Mouse (Mus musculus): ENCODE measurements at regions not wholly inside any gene's neighbourhood (a gene's known extent, or its start where the extent isn't known, plus 50 kb on each side); places are given as distances from the start of the nearest gene placed in this dataset.

DNA sequence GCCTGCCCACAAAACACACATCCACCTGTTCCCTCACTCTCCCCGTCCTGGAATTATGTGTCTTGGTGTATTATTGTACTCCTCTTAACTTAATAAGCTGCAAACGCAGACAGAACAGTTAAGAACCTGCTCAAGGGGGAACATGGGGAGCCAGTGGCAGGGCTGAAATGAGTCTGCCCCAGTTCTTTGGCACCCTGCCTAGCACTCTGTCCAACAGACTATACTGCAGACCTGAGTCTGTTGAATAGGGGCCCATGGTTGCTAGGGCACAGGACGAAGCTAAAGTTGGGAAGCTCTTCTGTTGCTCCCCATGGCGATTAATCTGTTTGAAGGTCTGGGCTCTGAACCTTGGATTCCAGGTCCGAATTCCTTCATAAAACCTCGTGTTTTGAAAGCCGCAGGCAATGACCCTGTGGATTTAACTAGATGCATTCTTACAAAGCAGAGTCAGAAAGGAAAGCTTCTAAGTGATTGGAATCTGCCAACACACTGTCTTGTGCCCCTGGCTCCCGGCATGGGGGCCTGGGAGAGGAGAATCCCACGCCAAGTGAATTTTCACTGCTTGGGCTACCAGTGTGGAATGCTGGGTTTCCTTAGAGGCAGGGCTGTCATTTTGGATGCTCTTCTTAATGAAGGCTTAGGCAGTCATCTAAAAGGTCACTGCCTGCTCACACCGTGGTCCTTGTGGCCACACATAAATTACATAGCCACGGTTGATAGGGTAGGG lies 479.3 kb downstream of the Nedd1 start:
- in situ Hi-C loops (cut with MboI, MseI): no loop called here

DNA sequence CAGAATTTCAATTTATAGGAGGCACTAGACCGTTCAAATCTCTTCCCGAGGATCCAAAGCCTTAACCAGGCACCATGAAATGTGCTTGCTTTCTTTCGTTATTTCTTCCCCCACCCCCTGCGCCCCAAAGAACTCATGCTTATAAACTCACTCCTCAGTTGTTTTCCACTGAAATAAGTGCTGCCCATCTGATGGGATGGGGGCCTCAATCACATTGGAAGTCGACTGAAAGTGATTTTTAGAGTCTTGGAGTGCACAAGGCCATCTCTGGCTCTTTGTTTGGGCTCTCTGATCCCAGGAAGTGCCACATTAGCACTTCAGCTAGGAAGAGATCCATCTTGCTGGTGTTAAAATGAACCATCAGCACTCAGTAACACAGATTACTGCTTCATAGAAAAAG lies 484.3 kb downstream of the Nedd1 start:
- in situ Hi-C loops (cut with MboI, MseI): no loop called here

DNA sequence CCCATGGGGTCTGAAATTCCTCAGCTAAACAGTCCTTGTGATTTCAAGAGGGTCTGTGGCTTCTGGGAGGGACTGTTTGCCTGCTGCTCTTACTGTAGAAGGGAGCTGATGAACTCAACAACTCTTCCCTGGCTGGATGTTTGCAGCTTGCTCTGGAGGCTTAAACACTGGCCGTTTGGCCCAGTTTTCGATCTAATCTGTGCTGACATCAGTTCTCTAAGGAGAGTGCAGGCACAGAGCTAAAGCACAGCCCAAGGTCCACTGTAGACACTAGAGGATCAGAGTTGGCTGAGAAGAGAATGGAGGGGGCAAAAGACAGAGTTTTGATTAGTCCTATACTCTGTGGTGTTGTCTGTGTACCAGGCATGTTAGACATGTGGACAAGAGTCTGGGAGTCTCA lies 490.1 kb downstream of the Nedd1 start:
- in situ Hi-C loops (cut with MboI, MseI): no loop called here

GRCm38 (mm10) chr10:92225818-92226217 lies 496.4 kb downstream of the Nedd1 start:
- in situ Hi-C loops (cut with MboI, MseI): no loop called here

- in situ Hi-C loops (cut with MboI, MseI): no loop called here
Observed at GRCm38 (mm10) chr10:92225071-92225470, 497.1 kb downstream of the Nedd1 start.

DNA sequence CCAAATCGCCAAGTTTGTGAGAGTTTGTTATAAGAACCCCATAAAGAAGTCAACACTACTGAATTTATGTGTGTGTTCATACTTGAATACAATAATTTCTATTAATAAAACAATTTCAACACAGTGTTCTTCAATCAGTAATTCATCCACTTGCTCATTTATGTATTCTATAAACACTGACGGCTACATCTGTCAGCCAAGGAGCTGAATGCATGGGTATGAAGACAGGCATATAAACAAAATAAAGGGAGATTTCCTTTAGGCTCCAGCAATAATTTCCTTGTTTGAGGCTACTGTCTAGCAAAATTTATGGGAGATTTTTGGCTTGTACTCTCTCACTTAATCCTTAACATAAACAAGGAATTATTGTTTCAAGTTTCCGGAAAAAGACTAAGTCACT lies 502.9 kb downstream of the Nedd1 start:
- in situ Hi-C loops (cut with MboI, MseI): no loop called here

- in situ Hi-C loops (cut with MboI, MseI): no loop called here
Observed at GRCm38 (mm10) chr10:92170856-92171255, 551.4 kb downstream of the Nedd1 start.

GRCm38 (mm10) chr10:92166057-92166456 lies 556.2 kb downstream of the Nedd1 start:
- in situ Hi-C loops (cut with MboI, MseI): no loop called here

GRCm38 (mm10) chr10:92164991-92165390 lies 557.2 kb downstream of the Nedd1 start:
- in situ Hi-C loops (cut with MboI, MseI): no loop called here

GRCm38 (mm10) chr10:92164648-92164960 lies 557.6 kb downstream of the Nedd1 start:
- in situ Hi-C loops (cut with MboI, MseI): no loop called here

- in situ Hi-C loops (cut with MboI, MseI): no loop called here
Observed at GRCm38 (mm10) chr10:92163851-92164647, 558.2 kb downstream of the Nedd1 start.

DNA sequence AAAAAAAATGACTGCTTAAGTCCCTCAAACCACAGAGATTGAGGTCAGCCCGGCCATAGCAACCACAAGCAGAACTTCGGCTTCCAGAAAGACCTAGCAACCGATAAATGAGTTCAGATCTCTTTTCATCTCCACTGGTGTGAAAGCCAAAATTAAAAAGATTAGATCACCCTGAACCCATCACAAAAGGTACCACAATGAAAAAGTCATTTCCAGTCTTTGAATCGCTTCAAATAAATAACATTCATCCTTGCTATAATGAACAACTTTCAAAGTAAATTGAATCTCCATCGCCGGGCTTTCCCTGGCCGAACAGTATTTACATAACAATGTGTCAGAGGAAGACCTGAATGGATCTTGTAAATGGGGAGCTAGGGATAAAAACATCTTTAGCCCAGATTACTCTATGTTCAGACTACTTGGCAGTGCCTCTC lies 559.1 kb downstream of the Nedd1 start:
- in situ Hi-C loops (cut with MboI, MseI): no loop called here

GRCm38 (mm10) chr10:92162473-92163011 lies 559.7 kb downstream of the Nedd1 start:
- in situ Hi-C loops (cut with MboI, MseI): no loop called here

DNA sequence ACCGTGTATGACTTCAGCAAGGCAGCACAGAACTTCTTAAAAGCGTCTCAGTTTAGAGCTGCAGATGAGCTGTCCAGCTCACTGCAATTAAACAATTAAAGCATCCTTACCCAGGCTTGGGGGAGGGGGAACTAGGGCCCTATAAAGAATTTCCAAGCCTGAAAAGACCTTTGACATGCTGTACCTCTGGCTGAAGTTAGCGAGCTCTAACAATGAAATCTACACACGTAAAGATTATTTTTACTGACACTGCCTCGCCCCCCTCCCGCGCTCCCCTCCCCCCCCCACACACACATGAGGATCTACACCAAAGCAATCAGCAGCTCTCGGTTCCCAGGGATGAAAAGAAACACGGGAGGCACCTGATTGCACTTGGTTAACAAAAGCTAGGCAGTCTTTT lies 560.7 kb downstream of the Nedd1 start:
- in situ Hi-C loops (cut with MboI, MseI): no loop called here

DNA sequence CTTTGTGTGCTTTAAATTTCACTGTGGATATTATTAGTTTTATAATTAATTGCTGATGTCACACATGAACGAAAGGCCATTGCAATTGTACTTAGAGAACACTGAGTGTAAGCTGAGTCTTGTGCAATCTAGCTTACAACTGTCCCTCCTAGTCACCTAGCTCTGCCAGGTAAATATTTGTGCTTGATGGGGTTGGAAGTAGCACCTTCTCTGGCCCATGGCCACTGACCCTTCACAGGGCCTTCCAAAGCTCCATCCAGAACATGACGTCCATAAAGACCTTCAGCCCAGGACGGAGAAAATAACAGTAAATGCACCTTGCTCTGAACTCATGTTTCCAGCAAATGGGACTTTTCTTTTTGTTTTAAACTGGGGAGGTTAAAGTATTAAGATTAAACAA lies 576.0 kb downstream of the Nedd1 start:
- in situ Hi-C loops (cut with MboI, MseI): no loop called here

DNA sequence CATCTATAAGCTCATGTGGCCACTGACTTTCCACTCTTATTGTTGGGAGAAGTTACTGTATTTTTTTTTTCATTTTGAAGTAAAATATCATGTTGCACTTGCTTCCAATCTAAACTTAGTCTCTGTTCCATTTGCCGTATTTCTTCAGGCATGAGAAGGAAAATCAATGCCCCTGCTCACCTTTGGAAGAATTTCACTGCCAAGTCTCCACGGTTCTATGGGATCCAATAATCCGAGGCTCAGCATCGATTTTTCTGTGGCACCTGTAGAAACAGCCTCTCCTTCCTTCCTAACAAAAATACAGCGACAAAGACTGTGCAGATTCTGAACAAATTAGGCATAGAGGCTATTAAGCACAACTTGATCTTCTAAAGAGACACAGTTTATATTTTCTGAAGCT lies 586.7 kb downstream of the Nedd1 start:
- in situ Hi-C loops (cut with MboI, MseI): no loop called here

GRCm38 (mm10) chr10:92112790-92113189 lies 609.4 kb downstream of the Nedd1 start:
- in situ Hi-C loops (cut with MboI, MseI): no loop called here

DNA sequence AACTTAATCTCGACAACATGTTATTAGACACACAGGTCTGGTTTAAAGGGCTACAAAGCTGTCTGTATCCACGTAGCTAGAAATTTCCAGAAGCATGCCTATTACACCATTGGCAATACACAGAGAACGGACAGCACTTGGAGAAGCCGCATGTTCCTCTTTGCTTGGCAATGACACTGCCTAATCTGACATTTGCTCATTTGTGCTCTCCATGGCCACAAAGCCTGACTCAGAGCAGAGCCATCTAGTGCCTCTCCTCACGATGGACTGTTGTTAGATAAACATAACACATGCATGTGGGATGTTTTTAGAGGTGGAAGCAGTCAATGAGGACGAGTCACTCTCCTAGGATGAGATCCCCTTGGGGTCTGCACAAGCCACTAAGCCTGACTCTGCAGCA lies 615.9 kb downstream of the Nedd1 start:
- in situ Hi-C loops (cut with MboI, MseI): no loop called here

DNA sequence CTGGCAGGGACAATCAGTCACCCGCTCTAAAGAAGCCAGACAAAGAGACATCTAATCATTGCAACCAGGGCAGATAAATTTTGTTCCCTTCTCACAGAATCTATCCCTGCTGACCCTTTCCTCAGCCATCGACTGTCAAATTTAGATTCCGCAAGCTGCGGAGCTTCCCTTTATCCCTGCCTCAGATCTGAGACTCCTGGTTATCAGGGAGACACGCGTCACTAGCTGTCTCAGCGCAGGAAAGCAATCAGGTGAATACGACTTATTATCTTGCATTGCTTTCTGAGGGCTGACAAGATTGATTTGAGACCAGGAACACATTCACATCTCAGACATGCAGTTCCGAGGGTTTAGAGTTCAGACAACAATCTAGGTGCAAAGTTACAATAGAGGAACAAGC lies 618.3 kb downstream of the Nedd1 start:
- in situ Hi-C loops (cut with MboI, MseI): no loop called here

GRCm38 (mm10) chr10:92102755-92103154 lies 619.5 kb downstream of the Nedd1 start:
- in situ Hi-C loops (cut with MboI, MseI): no loop called here

DNA sequence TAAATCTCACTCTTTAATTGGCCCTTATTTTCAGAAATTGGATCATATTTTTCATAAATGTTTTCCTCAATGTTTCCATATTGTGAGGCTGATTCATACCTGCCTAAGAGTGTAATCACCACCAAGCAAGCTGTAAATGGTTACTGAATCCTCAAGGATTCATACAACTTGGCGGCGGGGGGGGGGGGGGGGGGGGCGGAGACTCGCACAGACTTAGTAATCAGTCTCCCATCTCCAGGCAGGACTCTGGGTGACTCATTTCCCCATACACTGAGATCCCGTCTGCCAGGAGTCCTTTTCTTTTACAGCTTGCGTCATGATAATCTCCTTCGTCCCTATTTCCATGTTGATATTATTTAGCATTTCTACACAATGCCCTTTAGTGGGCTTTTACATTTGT lies 624.7 kb downstream of the Nedd1 start:
- in situ Hi-C loops (cut with MboI, MseI): no loop called here

- in situ Hi-C loops (cut with MboI, MseI): no loop called here
Observed at GRCm38 (mm10) chr10:92097081-92097480, 625.1 kb downstream of the Nedd1 start.
